Mouse (Mus musculus): Measurements from ENCODE around the gene Myo1d.

Gene Myo1d

DNA sequence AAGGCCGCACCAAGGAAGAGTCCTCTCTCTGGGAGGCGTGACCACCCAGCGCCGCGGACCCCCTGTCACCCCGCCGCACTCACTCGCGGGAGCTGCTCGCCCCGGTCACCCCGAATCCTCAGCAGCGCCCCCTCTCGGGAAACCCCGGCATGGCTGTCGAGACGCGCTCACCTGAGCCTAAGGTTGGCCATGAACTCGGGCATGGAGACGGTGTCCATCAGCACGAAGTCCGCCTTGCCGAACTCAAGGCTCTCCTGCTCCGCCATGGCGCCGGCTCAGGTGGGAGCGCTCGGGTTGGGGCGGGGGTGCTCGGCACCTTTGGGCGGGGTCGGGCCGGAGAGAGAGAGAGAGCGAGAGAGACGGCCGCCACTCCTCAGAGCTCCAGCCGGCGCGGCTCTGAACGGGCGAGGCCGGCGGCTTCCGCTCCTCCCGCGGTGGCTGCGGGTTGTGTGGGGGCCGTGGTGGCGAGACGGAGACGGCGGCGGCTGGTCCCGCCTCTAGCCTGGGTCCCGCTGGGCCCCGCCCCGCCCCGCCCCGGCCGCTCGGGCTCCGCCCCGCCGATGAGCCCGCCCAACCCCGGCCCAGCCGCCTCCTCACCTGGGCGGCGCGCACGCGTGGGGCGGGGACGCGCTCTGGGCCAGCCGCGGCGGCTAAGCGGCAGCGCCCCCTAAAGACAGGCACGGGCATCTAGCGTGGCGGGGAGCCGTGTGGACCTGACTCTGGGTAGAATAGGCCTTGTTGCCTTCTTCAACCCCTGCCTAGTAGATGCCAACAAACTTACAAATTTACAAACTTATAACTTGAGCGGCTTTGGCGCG is at the start of gene Myo1d:
Myo1d (minus strand) TSS at position 499 of the 818 bp plus-strand sequence.
- DNase-seq (ENCODE audit: low spot score), result peak; percentile 90

- DNase-seq (ENCODE audit: low spot score), result no peak
Observed at GRCm38 (mm10) chr11:80821794-80822193, 42.0 kb upstream of the Myo1d start.

GRCm38 (mm10) chr11:80821296-80821695 is 41.5 kb upstream of the Myo1d start:
- DNase-seq (ENCODE audit: low spot score), result peak; percentile 27

DNA sequence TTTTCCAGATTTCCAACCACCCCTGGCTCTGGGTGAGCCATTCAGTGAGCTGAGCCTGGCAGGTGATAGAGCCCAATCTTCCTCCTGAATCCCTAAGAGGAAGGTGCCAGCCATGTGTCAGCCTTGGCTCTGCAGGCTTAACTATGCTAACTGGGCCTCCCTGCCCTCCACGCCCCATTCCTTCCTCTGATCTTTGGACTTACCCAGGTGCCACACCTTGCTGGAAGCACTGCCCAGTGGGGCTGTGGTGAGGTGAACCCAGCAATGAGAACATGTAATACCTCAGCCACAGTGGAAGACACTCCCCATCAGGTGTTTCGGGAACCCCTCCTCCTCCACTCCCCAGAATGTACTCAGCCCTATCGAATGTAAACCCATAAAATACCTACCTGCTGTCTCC is 40.3 kb upstream of the Myo1d start:
- DNase-seq (ENCODE audit: low spot score), result no peak

- peak; percentile 89 for DNase-seq (ENCODE audit: low spot score)
Observed at GRCm38 (mm10) chr11:80818060-80818697, 38.4 kb upstream of the Myo1d start.

DNA sequence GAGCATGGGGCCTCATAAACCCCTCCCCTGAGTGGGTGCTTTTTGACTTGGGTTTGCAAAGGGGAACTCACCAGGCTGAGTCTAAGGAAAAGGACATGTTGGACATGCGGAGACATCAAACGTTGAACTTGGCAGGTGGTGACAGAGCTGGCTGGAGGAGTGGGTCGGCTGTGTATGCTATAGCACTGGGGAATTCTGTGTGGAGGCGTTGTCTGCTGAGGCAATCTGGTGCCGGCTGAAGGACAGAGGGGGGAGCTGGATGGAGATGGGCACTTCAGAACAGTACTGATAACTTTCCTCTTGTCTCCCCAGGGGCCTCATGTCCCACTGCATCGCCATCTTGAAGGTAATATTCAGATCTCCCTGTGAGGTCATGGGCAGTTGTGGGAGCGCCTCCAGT is 35.5 kb upstream of the Myo1d start:
- DNase-seq (ENCODE audit: low spot score), result no peak

GRCm38 (mm10) chr11:80811156-80811555 is 31.3 kb upstream of the Myo1d start:
- DNase-seq (ENCODE audit: low spot score), result no peak

- DNase-seq (ENCODE audit: low spot score), result peak; percentile 70
Observed at GRCm38 (mm10) chr11:80809993-80810821, 30.4 kb upstream of the Myo1d start, which contains the start of gene Tmem98. Gene Tmem98 (plus strand): TSS chr11:80810175.

DNA sequence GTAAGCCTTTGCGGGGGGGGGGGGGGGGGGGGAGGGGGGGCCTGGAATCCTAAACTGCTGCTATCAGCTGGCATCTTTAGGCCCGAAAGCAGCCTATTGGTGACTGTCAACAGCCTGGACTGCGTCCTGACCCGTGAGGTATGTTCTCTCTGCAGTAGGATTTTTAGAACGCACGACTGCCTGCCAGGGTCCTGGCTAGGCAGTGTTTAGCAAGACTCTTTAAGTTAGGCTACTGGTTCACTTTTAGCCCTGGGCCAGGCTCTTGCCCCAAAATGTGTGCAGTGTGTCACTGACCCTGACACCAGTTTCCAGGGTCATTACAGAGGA is 29.8 kb upstream of the Myo1d start:
- no peak for DNase-seq (ENCODE audit: low spot score)

- peak; percentile 52 for DNase-seq (ENCODE audit: low spot score)
Observed at GRCm38 (mm10) chr11:80808551-80809070, 28.8 kb upstream of the Myo1d start.

DNA sequence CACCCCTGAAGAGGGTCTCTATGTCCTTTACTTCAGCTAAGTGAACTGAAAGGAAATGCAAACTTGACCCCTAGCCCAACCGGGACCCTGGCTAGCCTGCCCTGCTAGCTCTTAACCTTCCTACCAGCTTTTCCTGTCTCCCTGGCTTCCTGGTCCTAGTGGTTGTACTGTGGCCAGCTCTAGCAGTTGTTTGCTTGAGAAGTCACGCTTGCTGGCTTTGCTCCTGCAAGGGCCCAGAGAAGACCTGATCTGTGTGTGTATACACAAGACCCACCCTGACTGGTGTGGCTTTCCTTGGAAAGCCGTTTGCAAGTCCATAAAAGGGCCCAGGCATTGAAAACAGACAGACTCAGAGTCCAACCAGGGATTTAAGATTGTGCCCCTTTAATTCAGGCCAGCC is 22.9 kb upstream of the Myo1d start:
- DNase-seq (ENCODE audit: low spot score), result no peak

DNA sequence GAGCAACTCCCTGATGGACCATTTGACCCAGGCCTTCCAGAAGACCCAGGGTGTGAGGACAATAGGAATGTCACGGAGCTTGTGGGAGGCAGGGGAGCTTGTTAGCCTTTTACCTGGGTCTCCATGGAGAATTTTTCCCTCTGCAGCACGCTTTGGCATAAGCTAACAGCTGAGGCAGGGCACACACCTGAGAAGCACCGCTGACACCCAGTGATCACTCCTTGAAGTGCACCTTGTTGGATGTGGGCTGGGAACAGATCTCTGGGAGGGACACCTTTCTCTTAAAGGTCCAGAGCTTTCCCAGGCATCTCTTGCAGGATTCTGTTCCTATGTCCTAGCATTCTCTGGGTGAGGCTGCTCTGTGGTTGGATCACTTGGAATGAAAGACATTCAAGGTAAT is 20.2 kb upstream of the Myo1d start:
- no peak for DNase-seq (ENCODE audit: low spot score)

DNA sequence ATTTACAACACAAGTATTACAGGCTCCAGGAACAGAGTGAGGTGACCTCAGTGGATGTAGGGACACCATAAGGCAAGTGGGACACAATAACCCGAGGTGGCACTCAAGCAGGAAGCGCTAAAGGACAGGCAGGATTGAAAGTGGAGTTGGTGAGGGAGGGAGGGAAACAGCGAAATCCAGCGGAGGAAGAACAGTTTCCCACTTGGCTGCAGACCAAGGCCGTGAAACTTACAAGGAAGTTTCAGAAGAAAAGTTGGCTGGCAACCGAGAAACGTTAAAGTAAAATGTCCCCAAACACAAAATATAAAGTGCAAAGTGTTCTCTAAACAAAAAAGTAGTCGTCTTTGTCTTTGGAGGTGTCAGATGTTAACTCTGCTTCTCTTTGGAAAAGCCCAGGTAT is 15.6 kb upstream of the Myo1d start:
- DNase-seq (ENCODE audit: low spot score), result no peak

DNA sequence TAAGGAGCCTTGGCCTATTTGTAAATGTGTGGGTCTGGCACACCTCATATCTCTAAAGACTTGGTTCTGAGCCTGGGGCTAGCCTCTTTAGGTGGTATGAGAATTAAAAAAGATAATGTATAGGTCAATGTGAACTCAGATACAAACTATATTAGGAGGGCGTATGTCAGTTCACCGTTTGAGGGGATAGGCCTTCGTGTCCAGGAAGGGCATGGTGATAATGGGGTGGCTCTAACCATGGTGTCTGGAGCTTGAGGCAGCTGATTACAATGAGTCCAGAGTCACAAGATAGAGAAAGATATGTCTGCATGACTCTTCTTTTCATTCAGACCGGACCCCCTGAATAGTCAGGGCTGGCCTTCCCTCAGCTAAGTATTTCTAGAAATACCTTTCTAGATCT is 14.5 kb upstream of the Myo1d start:
- no peak for DNase-seq (ENCODE audit: low spot score)

DNA sequence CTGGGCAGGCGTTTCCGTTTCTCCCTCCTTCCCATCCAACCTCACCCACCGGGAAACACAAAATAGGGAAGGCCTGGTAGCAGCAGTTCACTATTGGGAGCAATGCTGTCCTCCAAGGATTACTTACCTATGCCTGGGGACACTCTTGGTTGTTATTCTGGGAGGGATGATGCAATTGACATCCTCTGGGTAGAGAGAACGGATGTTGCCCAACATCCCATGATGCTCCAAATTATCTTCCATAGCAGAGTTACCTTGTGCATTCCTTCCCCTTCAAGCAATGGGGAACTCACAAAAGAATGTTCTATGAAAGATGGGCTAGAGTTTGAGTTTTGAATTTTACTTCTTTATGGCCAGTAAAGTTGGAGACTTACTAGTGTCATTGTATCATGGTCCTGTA is 13.6 kb upstream of the Myo1d start:
- no peak for DNase-seq (ENCODE audit: low spot score)

GRCm38 (mm10) chr11:80791677-80792432 is 12.0 kb upstream of the Myo1d start:
- peak; percentile 47 for DNase-seq (ENCODE audit: low spot score)

- DNase-seq (ENCODE audit: low spot score), result no peak
Observed at GRCm38 (mm10) chr11:80790413-80790812, 10.6 kb upstream of the Myo1d start.

- DNase-seq (ENCODE audit: low spot score), result no peak
Observed at GRCm38 (mm10) chr11:80789647-80790240, 9.9 kb upstream of the Myo1d start.

- DNase-seq (ENCODE audit: low spot score), result no peak
Observed at GRCm38 (mm10) chr11:80785672-80786071, 5.8 kb upstream of the Myo1d start.

DNA sequence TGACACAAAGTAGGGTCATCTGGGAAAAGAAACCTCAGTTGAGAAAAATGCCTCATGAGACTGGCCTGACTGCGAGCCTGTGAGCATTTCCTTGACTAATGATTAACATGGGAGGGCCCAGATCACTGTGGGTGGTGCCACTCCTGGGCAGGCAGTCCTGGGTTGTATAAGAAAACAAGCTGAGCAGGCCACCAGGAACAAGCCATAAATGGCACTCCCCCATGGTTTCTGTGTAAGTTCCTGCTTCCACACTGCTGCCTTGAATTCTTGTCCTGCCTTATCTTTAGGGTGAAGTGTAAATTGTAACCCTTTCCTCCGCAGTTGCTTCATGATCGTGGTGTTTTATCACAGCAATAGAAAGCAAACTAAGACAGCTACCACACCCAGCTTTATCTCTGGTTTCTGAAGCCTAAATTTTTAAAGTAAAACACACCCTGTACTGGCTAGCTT is 4.5 kb upstream of the Myo1d start:
- DNase-seq (ENCODE audit: low spot score), result peak; percentile 87

GRCm38 (mm10) chr11:80783460-80783859 is 3.6 kb upstream of the Myo1d start:
- DNase-seq (ENCODE audit: low spot score), result no peak
